Mouse (Mus musculus): ENCODE measurements around the gene Twf2.
"Not testable (repeated sequence)": the region's sequence is repeated elsewhere in the genome, so short reads cannot be mapped to it uniquely, and the experiment has no call there.

The Twf2 gene

DNA sequence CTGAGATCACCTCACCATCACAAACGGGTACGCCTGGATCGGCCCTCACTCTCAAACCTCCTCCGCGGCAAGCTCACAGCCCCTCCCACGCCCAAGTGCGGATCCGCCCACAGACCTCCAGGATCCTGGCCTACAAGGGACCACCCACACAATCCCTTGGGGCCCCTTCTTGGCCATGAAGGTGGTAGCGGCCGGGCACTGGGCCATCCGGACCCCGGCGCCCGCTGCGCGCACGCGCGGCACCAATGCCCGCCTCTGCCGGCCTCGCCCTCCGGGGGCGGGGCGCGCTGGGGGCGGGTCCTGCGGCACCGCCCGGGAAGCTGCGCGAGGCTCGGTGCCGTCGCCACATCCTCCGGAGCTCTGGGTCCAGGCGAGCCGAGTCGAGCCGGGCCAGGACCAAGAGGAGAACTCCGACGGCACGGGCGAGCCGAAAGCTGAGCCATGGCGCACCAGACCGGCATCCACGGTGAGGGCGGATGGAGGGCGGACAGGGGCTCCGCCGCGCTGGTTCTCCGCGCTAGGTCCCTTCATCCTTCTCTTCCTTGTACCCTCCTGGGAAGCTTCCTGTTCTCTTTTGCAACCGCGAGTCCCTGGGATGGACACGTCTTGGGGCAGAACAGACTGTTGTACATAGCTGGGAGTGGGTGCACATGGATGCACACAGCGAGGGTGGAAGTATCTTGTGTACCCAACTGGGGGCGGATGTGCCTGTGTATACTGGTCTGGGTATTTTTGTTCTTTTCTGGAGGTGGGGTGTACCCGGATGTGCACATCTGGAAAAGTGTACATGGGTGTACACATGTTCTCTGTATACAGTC lies at the start of gene Twf2:
TSS of gene Twf2 (plus strand) at position 290 of the 818 bp plus-strand sequence.
- peak; percentile 92 for DNase-seq

DNA sequence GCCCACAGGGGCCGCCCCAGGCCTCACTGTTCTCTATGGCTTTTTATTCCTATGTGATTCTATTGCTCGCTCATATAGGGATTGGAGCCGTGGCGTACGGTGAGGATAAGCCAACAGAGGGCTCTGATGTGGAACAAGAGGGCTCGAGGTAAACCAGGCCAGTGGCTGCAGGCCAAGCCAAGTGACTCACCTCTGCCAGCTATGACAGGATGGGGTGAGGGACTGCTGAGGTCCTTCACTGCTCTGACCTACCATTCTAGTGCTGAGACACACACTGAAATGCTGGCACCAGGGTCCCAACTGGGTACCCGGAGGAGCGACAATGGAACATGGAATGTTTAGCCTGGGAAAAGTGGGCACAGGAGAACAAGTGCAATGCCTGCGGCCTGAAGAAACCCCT lies 48.8 kb upstream of the Twf2 start:
- DNase-seq, result no peak

DNA sequence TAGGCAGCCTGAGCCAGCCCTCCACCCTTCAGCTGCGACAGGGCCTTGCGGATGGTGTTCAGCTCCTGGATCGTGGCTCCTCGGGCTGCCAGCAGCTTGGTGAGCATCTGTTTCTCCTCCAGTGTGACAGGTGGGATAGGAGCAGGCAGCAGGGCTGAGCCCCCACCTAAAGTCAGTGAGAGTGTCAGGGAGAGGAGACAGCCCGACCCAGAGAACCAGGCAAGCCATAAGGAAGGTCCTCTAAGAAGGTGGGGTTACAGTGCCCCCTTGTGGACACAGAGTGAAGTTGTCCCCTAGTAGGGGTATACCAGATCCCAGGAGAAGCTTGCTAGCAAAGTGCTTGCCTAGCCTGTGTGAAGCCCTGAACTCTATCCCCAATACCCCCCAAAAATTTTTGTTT lies 46.5 kb upstream of the Twf2 start:
- peak; percentile 70 for DNase-seq

DNA sequence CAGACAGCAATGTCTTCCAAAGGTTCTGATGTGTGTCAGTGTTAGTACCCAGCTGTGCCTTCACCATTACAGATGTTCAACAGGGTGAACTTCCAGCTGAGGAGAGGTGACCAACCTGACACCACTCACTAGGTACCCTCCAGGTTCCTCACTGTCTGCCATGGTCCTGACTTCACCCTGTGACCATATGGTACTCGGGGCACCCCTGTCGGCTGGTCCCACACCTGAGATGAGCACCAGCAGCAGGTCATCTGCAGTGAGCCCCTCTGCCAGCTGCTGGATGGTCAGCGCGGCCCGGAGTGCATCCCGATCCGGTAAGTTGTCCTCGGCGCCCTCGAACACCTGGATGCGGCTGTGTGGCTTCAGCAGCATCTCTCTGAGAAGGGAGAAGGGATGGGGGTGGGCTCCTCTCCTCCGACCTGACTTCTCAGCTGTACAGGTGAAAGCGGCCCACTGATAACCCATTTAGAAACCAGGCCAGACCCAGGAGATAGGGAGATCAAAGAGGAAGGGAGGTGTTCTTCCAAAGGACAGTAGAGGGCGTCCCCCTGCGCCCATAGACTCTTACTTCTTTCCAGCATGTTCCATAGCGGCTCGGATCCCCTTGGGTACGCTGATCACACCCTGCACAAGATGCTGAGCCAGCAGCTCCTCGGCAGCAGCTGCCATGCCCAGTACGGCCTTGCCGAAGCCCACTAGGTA lies 45.8 kb upstream of the Twf2 start:
- DNase-seq, result no peak

DNA sequence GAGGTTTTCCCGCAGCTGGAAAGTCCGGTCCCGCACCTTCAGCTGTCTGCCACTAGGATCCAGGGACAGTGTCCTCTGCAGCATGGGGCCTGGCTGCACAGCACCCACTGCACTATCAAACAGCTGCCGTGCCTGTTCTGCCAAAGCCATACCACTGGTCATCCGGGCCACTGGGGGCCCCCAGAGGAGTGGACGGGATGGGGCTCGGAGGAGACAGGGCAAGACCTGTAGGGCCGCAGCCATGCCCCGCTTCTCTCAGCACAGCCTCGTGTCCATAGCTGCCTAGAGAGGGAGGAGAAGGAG lies 45.3 kb upstream of the Twf2 start:
- DNase-seq, result no peak

DNA sequence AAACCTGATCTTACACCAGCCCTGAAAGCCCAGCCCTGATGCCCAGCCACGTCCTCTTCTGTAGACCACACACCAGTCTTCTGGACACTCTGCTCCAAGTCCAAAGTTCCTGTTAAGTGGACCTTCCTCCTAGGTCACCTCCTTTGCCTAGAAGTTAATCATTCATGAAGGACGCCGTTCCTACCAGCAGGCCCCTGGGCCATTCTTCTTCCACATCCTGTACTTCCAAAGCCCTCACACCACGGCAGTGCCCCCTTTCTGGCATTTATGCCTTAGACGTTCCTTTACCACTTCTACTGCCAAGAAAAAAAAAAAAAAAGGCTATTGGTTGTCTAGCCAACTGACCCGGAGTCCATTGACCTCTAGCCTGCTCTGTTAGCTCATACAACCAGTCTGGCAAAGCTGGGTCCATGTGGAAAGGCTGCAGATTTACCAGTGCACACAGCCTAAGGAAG lies 44.8 kb upstream of the Twf2 start, which contains the start of gene Glyctk:
TSS of gene Glyctk (minus strand) at position 102 of the 455 bp plus-strand sequence.
- no peak for DNase-seq

DNA sequence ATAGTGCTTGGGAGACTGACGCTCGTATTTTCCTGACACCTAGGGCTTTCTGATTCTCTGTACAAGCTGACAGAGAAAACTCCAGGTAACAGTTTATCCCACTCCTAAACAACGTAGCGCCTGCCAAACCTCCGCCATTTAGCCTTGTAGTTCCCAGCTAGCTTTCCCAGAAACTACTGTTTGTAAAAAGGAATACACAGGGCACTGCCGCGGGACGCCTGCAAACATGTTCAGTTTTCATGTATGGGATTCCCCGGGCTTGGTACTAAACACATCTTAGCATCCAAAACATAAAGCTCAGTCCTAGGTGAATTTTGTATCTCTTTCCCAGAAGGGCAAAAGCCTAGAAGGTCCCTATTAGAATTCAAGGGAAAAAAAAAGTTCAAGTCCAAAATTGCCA lies 43.7 kb upstream of the Twf2 start:
- no peak for DNase-seq

DNA sequence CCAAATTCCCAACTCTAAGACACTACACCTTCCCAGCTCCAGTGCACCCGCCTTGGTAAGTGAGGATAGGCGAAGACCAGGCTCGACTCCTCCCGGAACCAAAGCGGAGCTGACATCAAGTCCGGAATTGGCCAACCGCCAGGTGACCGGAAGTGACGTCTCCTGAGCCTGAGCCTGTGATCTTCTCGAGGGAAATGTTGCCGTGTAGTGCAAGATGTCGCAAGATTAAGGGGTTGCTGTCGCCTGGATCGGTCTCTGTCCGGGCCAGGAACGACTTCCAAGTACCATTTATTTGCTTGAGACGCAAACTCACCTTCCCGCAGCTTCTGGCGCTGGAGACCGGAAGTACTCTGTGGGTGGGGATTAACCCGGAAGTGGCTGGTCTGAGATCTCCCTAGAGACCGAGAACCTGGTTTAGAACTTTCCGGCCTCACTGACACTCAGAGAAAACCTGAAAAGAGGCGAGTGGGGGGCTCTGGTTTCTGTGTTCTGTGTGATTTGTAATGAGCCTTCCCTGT lies 43.1 kb upstream of the Twf2 start:
- DNase-seq, result peak; percentile 80

DNA sequence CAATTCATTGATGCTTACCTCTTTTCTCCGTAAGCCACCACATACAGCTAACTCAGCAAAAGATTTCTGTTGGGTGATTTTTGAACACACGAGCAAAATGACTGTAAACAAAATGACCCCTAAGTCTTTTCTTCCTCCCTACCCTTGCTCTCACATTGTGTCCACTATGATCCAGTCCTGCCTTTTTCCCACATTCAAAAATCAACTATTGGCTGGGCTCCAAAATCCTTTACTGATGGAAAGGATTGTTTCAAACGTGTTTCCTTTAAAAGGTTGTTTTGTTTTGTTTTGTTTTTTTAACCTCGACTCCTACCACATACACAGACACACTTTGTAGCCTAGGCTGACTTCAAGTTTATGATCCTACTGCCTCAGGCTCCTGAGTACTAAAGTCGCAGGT lies 42.5 kb upstream of the Twf2 start:
- DNase-seq, result no peak

DNA sequence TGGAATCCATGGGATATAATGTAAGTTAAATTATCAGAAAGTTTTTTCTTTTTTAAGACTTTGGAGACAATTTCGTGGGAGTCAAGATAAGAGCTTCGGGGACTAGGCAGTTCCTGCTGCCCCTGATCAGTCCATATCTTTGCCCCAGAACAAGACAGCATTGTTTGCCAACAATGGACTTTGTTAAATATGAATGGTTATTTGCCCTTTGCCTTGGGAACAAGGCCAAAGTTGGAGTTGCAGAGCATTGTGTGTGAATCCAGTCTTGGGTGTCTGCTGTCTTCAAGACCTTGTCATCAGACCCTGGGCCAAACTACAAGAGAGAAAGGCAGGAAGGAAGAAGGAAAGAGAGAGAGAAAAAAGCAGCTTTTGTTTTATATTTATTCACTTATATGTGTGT lies 36.2 kb upstream of the Twf2 start:
- no peak for DNase-seq

DNA sequence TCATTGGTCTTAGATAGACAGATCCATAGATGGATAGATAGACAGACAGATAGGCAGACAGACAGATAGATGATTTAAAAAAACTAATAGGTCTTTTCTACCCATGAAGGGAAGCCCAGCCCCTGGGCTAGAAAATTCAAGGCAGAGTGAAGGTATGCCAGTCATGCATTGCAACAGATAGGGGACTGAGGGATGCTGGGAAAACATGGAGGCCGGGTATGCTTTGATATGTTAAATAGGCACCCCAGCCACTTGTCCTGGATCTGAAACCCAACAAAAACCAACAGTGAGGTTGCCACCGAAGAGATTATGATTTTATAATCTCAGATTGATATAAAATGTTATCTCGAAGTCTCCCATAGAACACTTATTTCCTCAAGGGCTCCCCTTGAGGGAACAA lies 35.7 kb upstream of the Twf2 start:
- no peak for DNase-seq

DNA sequence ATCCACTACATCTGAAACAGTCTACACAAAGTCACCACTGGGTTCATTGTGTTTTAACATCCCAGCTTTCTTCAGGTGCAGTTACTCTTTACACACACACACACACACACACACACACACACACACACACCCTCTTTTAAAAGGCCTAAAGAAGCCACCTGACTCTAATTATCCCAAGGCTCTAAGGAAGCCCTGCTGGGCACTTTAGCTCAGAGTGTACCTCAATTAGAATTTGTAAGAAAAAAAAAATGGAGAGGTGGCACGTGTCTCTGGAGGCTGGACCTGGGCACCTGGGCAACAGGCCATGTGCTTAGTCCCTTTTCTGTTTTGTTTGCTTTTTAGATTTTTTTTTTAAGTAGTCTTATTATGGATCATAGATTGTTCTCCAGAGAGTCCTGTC lies 35.2 kb upstream of the Twf2 start:
- DNase-seq, result no peak

DNA sequence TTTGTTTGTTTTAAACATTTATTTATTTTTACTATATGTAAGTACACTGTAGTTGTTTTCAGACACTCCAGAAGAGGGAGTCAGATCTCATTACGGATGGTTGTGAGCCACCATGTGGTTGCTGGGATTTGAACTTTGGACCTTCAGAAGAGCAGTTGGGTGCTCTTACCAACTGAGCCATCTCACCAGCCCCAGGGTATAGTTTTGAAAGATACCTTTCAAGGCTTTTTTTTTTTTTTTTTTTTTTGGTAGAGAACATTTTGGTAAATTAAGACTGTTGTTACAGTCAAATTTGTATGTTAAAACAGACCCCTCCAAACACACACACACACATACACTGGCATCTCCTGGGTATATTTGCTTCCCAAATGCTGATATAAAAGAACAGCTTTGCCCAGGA lies 33.9 kb upstream of the Twf2 start:
- not testable (repeated sequence) for DNase-seq

DNA sequence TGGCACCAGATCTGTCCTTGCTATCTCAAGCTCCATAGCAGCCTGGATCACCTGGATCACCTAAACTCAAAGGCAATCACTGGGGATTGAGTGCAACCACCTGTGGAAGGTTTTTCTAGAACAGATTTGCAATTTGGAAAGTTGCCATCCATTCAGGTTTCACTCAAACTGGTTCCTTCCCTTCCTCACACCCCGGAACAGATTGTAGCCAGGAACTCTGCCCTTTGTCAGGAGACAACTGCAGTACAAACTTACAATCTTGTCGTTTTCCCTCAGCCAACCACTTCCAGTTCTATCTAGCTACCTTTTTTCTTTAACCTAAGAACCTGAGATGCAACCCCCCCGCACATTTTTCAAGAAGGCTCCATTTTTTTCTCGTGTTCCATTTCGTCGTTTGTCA lies 33.0 kb upstream of the Twf2 start:
- DNase-seq, result no peak

DNA sequence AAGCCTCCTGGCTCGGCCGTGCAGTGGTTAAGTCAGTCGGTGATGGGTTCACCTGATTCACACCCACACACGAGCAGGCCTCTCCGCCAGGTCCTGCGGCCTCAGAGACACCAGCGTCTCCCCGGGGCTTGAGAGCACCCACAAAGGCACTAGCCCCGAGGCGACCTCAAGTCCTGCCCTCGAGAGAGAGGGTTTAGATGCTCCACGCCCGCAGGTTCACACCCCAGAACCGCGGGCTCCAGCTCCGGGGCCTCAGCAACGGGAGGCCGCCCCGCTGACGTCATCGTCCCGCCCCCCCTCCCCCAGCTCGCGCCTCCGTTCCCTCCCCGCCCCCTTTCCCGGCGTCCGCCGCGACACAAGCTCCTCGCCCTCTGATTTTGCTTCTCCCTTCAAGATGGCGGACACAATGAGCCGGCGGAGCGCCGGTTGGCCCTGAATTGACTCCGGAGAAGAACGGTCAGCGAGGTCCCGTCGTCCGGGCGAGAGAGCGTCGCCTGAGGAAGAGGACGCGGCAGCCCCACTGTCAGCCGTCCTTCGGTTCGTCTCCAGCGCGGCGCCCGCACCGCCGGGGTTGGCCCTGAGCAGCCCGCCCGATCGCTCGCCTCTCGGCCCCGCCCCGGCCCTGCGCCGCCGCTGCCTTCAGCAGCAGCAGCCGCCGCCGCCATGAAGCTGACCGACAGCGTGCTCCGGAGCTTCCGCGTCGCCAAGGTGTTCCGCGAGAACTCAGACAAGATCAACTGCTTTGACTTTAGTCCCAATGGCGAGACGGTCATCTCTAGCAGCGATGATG lies 32.2 kb upstream of the Twf2 start, which contains the start of gene Wdr82:
TSS of gene Wdr82 (plus strand) at position 373 of the 790 bp plus-strand sequence.
- DNase-seq, result peak; percentile 94

DNA sequence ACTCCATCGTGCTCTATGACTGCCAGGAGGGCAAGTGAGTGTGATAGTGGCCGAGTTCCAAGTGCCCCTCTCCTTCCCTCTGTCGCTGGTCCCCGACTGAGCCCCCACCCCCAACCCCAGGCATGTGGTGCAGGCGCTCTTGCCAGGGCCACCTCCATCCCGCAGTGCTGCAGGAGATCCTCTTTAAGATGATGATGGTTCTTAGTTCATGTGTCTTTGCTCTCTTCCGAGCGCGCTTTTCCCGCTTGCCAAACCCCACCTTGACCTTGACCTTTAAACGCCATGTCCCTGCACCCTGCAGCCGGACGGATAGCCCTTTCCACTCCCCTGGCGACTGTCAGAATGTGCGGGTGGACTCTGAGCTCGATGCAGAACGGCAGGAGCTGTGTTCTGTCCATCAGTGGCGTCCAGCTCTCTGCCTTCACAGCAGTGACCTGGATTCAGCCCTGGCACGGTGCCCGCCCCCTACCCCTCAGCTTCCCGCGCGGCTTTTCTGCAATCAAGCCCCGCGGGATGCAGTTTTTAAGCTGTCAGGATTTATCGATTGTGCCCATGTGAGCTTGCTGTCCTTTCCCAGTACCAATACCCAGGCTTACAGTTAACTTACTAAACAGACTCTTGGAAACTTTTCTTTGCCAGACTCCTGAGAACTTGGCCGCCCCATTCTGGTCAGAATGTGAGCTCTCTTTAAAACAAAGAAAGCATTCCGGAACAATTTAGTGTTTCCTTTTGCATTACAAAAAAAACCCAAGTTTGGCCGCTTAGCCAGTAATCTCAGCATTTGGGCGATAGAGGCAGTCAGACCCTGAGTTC lies 31.4 kb upstream of the Twf2 start:
- DNase-seq, result peak; percentile 61

DNA sequence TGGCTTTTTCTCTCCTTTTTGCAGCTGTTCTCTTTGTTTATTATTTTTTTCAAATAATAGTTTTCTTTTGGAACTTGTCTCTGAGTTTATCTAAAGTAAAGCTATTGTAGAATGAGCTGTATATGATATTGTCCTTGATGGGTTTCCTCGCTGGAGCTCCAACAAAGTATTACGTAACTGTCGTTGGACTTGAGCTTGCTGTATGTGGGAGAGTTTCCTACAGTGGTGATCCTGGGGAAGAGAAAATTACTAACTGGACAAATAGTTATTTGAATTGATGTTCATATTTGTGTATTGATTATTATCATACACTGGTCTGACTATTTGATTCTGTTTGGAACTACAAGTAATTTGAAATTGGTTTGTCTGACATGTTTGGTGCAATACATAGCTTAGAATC lies 30.4 kb upstream of the Twf2 start:
- DNase-seq, result no peak

DNA sequence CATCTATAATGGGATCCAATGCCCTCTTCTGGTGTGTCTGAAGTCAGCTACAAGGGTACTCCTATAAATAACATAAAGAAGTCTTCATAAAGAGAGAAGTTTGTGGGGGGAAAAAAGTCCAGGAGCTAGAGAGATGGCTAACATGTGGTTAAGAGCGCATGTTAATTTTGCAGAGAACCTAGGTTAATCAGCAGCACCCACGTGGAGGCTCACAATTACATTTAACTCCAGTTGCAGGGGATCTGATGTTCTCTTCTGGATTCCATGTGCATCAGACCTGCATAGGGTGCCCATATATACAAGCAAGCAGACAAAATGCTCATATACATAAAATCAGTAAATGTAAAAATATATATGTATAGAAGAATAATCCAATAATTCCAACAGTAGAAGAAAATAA lies 29.5 kb upstream of the Twf2 start:
- no peak for DNase-seq

DNA sequence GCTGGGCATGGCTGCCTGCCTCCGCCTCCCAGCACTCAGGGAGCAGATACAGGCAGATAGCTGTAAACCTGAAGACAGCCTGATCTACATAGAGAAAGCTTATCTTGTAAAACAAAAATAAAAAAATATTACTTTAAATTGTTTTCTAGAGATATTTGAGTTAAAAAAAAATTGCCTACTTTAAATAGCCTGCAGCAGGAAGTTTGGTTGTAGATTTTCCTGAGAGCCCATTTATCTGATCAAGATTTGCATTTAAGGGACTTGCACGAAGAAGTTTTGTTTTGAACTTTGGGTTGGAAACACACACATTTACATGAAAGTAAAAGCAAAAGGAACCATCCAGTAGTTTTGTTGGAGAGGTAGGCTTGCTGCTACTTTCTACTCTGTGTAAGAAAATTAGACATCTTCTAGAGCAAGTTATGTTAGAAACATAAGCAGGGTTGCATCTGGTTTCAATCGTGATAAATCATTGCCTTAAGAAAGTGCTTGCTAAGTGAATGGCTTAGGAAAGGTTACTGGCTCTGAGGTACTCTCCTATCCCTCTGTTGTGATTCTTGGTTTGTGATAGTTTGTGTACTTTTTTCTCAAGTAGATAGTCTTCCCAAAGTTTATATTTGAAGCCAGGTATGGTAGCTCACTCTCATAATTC lies 27.2 kb upstream of the Twf2 start:
- no peak for DNase-seq

DNA sequence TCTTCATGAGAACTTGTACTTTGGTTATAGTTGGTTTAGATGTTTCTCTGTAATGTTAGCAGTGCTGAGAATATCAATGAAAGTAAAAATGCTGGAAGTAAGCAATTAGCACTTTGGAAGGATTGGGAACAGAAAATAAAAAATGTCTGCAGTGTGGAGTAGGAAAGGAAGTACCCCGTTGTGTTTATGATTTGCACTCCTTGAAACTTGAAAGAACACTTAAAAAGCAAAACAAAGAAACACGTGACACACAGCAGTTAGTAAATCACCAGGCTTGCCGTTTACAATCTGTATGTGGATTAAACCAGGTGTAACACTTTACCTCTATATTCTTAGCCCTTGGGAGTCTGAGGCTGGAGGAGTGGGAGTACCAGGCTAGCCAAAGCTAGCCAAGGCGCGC lies 26.1 kb upstream of the Twf2 start:
- DNase-seq, result no peak

DNA sequence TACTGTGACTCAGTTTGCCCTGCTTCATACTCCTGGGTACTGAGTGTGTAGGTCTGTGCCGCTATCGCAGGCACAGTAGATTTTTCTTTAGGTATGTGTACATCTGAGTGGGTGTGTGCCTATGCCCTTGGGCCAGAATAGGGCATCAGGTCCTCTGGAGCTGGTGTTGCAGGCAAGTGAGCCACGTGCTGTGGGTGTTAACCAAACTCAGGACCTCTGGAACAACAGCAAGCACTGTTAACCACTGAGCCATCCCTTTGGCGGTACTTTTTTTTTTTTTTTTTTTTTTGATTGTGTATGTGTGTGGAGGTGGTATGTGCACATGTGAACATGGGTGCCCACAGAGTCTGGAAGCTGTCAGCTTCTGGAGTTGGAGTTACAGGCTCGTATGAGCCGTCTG lies 25.1 kb upstream of the Twf2 start:
- no peak for DNase-seq

DNA sequence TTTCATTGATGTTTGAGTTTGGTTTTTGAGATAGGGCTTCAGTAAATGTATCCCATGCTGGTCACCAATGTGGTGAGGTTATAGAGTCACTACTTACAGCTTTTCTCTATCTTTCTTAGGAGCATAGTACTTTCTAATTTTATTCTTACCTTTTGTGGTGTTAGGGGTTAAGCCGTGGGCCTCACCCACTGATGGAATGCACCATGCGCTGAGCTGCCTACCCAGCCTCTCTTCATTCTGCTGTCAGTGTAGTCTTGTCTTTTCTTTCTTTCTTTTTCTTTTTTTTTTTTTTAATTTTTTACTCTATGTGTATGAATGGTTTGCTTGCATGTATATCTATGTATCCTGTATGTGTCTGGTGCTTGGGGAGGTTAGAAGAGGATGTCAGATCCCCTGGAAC lies 23.5 kb upstream of the Twf2 start:
- DNase-seq, result no peak

All from thymus, postnatal 4 days (tissue).